Mouse (Mus musculus) gastrocnemius, adult 8-10 months (tissue): ENCODE measurements around the gene Dctn2. TPM values are rescaled to one million over a fixed set of nuclear protein-coding genes. Genes with fewer than 3 reads are reported as not detected.
"Not testable (repeated sequence)": the region's sequence is repeated elsewhere in the genome, so short reads cannot be mapped to it uniquely, and the experiment has no call there.

Experiments used
- DNase-seq, 2 experiments: peaks; one replicate each; pipeline ENCODE4 v3.0.0; 2022; ENCODE audit warnings: low spot score in 2 of 2
- total RNA-seq, 4 experiments: library from RNA; stranded (reverse); gene quantifications; 2 replicates each; pipeline ENCODE4 v1.2.4; 2022

Dctn2 gene
- total RNA-seq, 4 experiments from 2014 or later = 89.1 to 101 (median 99.3) TPM

- DNase-seq = peak; percentile 85 to 88
These were observed 22.8 kb downstream of the Dctn2 start, which contains the start of gene Mbd6 for GRCm38 (mm10) chr10:127288800-127289572. TSS of gene Mbd6 (minus strand) at chr10:127289018.

- DNase-seq = peak; percentile 54 to 70
These were observed 23.5 kb downstream of the Dctn2 start for GRCm38 (mm10) chr10:127289573-127290191.

GRCm38 (mm10) chr10:127290307-127290929 lies 24.2 kb downstream of the Dctn2 start:
- DNase-seq = peak; percentile 100

GRCm38 (mm10) chr10:127290930-127291880 lies 25.0 kb downstream of the Dctn2 start:
- DNase-seq = peak in 1 of 2 experiments; percentile 53

GRCm38 (mm10) chr10:127291881-127292638 lies 25.9 kb downstream of the Dctn2 start:
- no peak for DNase-seq

- DNase-seq = peak; percentile 45 to 60
These were observed 26.9 kb downstream of the Dctn2 start for GRCm38 (mm10) chr10:127292987-127293538.

- no peak for DNase-seq
These were observed 27.5 kb downstream of the Dctn2 start for GRCm38 (mm10) chr10:127293590-127294113.

- no peak for DNase-seq
These were observed 28.8 kb downstream of the Dctn2 start for GRCm38 (mm10) chr10:127294895-127295510.

GRCm38 (mm10) chr10:127295986-127296794 lies 30.0 kb downstream of the Dctn2 start:
- no peak for DNase-seq

- no peak for DNase-seq
These were observed 31.1 kb downstream of the Dctn2 start for GRCm38 (mm10) chr10:127297015-127297871.

- DNase-seq = no peak
These were observed 34.2 kb downstream of the Dctn2 start for GRCm38 (mm10) chr10:127300361-127300760.

GRCm38 (mm10) chr10:127303136-127303535 lies 37.0 kb downstream of the Dctn2 start:
- DNase-seq = no peak

- not testable (repeated sequence) for DNase-seq
These were observed 43.0 kb downstream of the Dctn2 start for GRCm38 (mm10) chr10:127309167-127309566.

- no peak for DNase-seq
These were observed 44.6 kb downstream of the Dctn2 start for GRCm38 (mm10) chr10:127310523-127311475.

GRCm38 (mm10) chr10:127311476-127312355 lies 45.5 kb downstream of the Dctn2 start, which contains the start of gene Mars:
TSS of gene Mars (minus strand) at chr10:127311786.
- DNase-seq = peak; percentile 93 to 94
